In genomic region chr9:115206219-115206618, GRCm38 (mm10) we compare ENCODE assay signal across 16 mouse cellular contexts.
A peak's percentile ranks its signal among the peaks of the same experiment; 100 is the strongest.
DNase-seq lines count a peak whose midpoint lies in the region; ATAC-seq and TF ChIP-seq lines count a peak whose summit lies in the region.
"Had no signal": no experiment of that assay in that cellular context is flagged by ENCODE, and none has a peak within 500 bp of the region (broad histone marks: within the 10 kb centered on the region; RNA-seq: fewer than 3 reads in every experiment).

No protein-coding gene starts in this region.

- H3K4me2 ChIP-seq in hindbrain, embryonic 16.5 days (ENCODE audit: low read length), result no peak overlapping the region
- no peak overlapping the region for H3K4me2 ChIP-seq in hindbrain, embryonic 13.5 days
- H3K4me2 ChIP-seq in lung, postnatal 0 days (replicated peaks; ENCODE audit: low read depth, low read length), result no peak overlapping the region
- H3K4me2 ChIP-seq in liver, postnatal 0 days (ENCODE audit: low read depth, low read length), result no peak overlapping the region
- H3K4me2 ChIP-seq: liver, embryonic 15.5 days; midbrain, embryonic 15.5 days; neural tube, embryonic 12.5 days had no signal

- TF ChIP-seq CTCF in lung, postnatal 0 days (IDR thresholded peaks at IDR 0.05), result no peak
- TF ChIP-seq CTCF in liver, postnatal 0 days (IDR thresholded peaks at IDR 0.05; ENCODE audit: low read depth), result no peak

- no peaks in the 10 kb centered on the region for H3K27me3 ChIP-seq in hindbrain, embryonic 16.5 days (replicated peaks; ENCODE audit: control insufficient read depth, insufficient read depth, low read length)
- H3K27me3 ChIP-seq in hindbrain, embryonic 13.5 days, result no peaks in the 10 kb centered on the region
- no peaks in the 10 kb centered on the region for H3K27me3 ChIP-seq in lung, postnatal 0 days (replicated peaks; ENCODE audit: insufficient read depth, low read length)
- no peaks in the 10 kb centered on the region for H3K27me3 ChIP-seq in liver, postnatal 0 days (ENCODE audit: insufficient read depth, low read length)
- H3K27me3 ChIP-seq: embryonic facial prominence, embryonic 13.5 days; liver, embryonic 15.5 days; midbrain, embryonic 15.5 days; neural tube, embryonic 12.5 days had no signal

- DNase-seq in lung, postnatal 0 days (ENCODE audit: low spot score), result no peak
- no peak for DNase-seq in lung, postnatal 36 days
- DNase-seq in brain, adult 2 months (ENCODE audit: low read depth, low spot score), result peak; percentile 45
- DNase-seq in liver, postnatal 0 days, result no peak
- DNase-seq in spleen, postnatal 36 days (ENCODE audit: low spot score in 2 of 2), result no peak
- DNase-seq: heart, postnatal 10 days; right cerebral cortex, adult 18-20 months had no signal

- no peak for TF ChIP-seq EP300 in lung, postnatal 0 days (IDR thresholded peaks at IDR 0.05)
- no peak for TF ChIP-seq EP300 in liver, postnatal 0 days (IDR thresholded peaks at IDR 0.05; ENCODE audit: low read depth)

- H3K27ac ChIP-seq in hindbrain, embryonic 16.5 days (ENCODE audit: low read depth, low read length), result no peak overlapping the region
- H3K27ac ChIP-seq in hindbrain, embryonic 13.5 days, result no peak overlapping the region
- no peak overlapping the region for H3K27ac ChIP-seq in lung, postnatal 0 days (ENCODE audit: low read length)
- no peak overlapping the region for H3K27ac ChIP-seq in liver, postnatal 0 days (ENCODE audit: low read depth)
- H3K27ac ChIP-seq: embryonic facial prominence, embryonic 13.5 days; kidney, postnatal 0 days; left cerebral cortex, adult 2 months; liver, embryonic 15.5 days; midbrain, embryonic 15.5 days; neural tube, embryonic 12.5 days had no signal

- H3K36me3 ChIP-seq in hindbrain, embryonic 16.5 days (ENCODE audit: control insufficient read depth, insufficient read depth, low read length), result no peaks in the 10 kb centered on the region
- H3K36me3 ChIP-seq in hindbrain, embryonic 13.5 days, result no peaks in the 10 kb centered on the region
- H3K36me3 ChIP-seq in lung, postnatal 0 days (ENCODE audit: insufficient read depth, low read length), result no peaks in the 10 kb centered on the region
- H3K36me3 ChIP-seq in liver, postnatal 0 days (replicated peaks; ENCODE audit: insufficient read depth, low read length), result no peaks in the 10 kb centered on the region
- H3K36me3 ChIP-seq: embryonic facial prominence, embryonic 13.5 days; liver, embryonic 15.5 days; midbrain, embryonic 15.5 days; neural tube, embryonic 12.5 days had no signal

- peaks cover 2% of the 10 kb centered on the region; the same call in 1 of the 2 replicates for H3K4me1 ChIP-seq in hindbrain, embryonic 16.5 days (ENCODE audit: control insufficient read depth, insufficient read depth, low read depth, low read length)
- peaks cover 3% of the 10 kb centered on the region for H3K4me1 ChIP-seq in hindbrain, embryonic 13.5 days (replicated peaks)
- H3K4me1 ChIP-seq in lung, postnatal 0 days (ENCODE audit: insufficient read depth, low read depth, low read length), result no peaks in the 10 kb centered on the region
- peaks cover 8% of the 10 kb centered on the region for H3K4me1 ChIP-seq in liver, postnatal 0 days (ENCODE audit: insufficient read depth)

- 56% methylated on average over 5 of the region's 5 CpGs for WGBS in hindbrain, embryonic 16.5 days
- WGBS in hindbrain, embryonic 13.5 days, result 70% methylated on average over 5 of the region's 5 CpGs
- 43% methylated on average over 5 of the region's 5 CpGs for WGBS in lung, postnatal 0 days
- 56% methylated on average over 5 of the region's 5 CpGs for WGBS in liver, postnatal 0 days (ENCODE audit: insufficient replicate concordance)

- no peak overlapping the region for H3K4me3 ChIP-seq in hindbrain, embryonic 16.5 days (ENCODE audit: low read length)
- H3K4me3 ChIP-seq in hindbrain, embryonic 13.5 days, result no peak overlapping the region
- H3K4me3 ChIP-seq in lung, postnatal 0 days (ENCODE audit: low read depth, low read length), result no peak overlapping the region
- no peak overlapping the region for H3K4me3 ChIP-seq in liver, postnatal 0 days (ENCODE audit: low read depth, low read length)
- H3K4me3 ChIP-seq: embryonic facial prominence, embryonic 13.5 days; left cerebral cortex, adult 2 months; liver, embryonic 15.5 days; midbrain, embryonic 15.5 days; neural tube, embryonic 12.5 days had no signal

- no peak overlapping the region for H3K9ac ChIP-seq in hindbrain, embryonic 16.5 days (ENCODE audit: low read depth, low read length)
- H3K9ac ChIP-seq in hindbrain, embryonic 13.5 days, result no peak overlapping the region
- no peak overlapping the region for H3K9ac ChIP-seq in lung, postnatal 0 days (replicated peaks; ENCODE audit: low read depth)
- H3K9ac ChIP-seq in liver, postnatal 0 days (replicated peaks), result no peak overlapping the region
- H3K9ac ChIP-seq: embryonic facial prominence, embryonic 13.5 days; liver, embryonic 15.5 days; midbrain, embryonic 15.5 days; neural tube, embryonic 12.5 days had no signal

- 0 out of 2 replicates have a peak, but pooled peaks have one; percentile 14 for ATAC-seq in hindbrain, embryonic 16.5 days
- ATAC-seq in hindbrain, embryonic 13.5 days (ENCODE audit: low FRiP score), result no peak
- 0 out of 2 replicates have a peak, but pooled peaks have one; percentile 32 for ATAC-seq in lung, postnatal 0 days
- peak; percentile 21; the same call in 1 of the 2 replicates for ATAC-seq in liver, postnatal 0 days
- ATAC-seq: inflammation-experienced regulatory T-cells, adult 6 months; midbrain, embryonic 15.5 days had no signal

- H3K9me3 ChIP-seq in hindbrain, embryonic 16.5 days (ENCODE audit: control insufficient read depth, low read length), result no peaks in the 10 kb centered on the region
- H3K9me3 ChIP-seq in hindbrain, embryonic 13.5 days, result no peaks in the 10 kb centered on the region
- no peaks in the 10 kb centered on the region for H3K9me3 ChIP-seq in lung, postnatal 0 days (ENCODE audit: low read length)
- H3K9me3 ChIP-seq in liver, postnatal 0 days (ENCODE audit: low read length), result no peaks in the 10 kb centered on the region
- H3K9me3 ChIP-seq: embryonic facial prominence, embryonic 13.5 days; liver, embryonic 15.5 days; midbrain, embryonic 15.5 days; neural tube, embryonic 12.5 days had no signal
